Mouse (Mus musculus): ENCODE results near the gene Rpl26. TPM values are rescaled to one million over a fixed set of nuclear protein-coding genes. Genes with fewer than 3 reads are reported as not detected.

The Rpl26 gene
- polyA plus RNA-seq (2015; fragmentation: Nextera tagmentation; extraction: Ambion mirVana), result 1,181 and 1,252 TPM in 2 replicates

DNA sequence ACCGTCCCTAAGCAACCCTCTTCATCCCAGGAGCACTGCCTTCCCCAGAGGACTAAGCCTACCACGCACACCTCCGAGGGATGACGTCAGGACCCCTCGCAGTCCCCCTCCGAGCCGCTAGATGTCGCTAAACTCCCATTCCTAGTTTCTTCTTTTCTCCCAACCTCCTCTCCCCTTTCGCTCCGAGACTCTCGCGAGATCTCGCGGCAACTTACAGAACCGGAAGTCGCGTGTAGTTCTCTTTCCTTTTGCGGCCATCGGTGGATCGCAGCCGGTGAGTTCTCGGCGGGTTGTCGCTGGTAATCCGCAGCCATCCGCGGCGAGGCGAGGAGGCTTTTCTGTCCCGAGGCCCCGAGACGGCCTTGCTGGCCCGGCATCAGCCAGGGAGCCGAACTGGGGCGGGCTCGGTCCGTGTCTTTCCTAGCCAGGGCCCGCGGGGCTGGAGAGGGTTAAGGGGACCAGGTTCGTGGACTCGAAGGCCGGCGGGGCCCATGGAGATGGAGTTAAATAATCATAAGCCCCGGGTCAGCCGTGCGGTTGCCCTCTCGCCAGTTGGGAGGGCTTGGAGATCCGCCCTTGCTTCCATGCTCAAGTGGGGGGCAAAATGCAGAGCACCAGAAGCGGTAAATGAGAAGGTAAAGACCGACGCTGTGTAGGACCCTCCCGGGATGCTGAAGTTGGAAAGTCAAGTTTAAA, at the start of gene Rpl26:
Gene Rpl26, plus strand, starts transcription at position 233 of the 696 bp plus-strand sequence.
- Histone ChIP-seq H3K36me3 (peaks cover 38% of the 10 kb centered on the region), H3K4me1 (peaks cover 11% of the 10 kb centered on the region), H3K27me3 (peaks cover 7% of the 10 kb centered on the region), H3K4me3 (peak within 1 kb of the TSS; percentile 97), H3K27ac (peak within 1 kb of the TSS; percentile 94), H3K9me3 (no peaks in the 10 kb centered on the region), H3K4me2 (peak within 1 kb of the TSS; percentile 74), H3K9ac (peak within 1 kb of the TSS; percentile 100)
- ATAC-seq (ENCODE audit: insufficient number of reproducible peaks, insufficient read depth, low FRiP score, low TSS enrichment, low read depth), result peak; percentile 75
- under 1% methylated on average over 52 of the region's 52 CpGs for WGBS

DNA sequence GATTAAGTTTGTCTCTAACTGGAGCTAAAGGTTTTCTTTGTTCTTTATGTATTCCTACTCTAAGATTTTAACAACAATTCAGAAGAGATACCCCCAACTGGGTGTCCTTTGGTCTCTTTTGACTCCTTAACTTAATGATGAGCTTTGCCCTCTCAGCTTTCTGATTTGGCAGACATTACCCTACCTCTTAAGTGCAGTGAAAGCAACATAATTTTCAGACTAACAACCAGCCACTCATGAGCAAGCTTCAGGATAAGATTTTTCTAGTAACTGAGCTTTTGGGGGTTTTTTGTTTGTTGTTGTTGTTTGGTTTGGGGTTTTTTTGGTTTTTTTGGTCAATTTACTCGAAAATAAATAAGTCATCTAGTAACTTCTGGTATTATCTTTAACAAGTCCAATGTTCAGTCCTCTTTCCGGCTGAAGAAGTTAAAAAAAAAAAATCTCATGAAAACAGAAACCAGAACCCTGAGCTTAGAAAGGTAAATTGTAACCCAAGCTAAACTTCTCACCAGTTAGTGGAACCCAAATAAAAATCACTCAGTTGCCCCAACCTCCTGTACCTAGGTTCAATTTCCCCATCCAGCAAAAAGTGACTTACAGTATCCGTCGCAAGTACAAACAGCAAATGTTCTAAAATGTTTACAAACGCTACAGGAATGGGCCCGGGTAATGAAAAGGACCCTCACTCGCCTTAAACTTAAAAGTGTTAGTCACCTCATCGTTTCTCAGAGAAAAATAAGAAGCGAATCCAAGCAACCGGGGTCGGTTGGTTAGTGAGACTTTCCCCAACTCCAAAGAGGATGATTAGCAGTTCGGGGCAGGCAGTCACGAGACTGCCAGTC, 49.5 kb upstream of the Rpl26 start:
- H3K27ac ChIP-seq, result peak overlapping the region; percentile 99
- no peaks in the 10 kb centered on the region for H3K9me3 ChIP-seq
- no peaks in the 10 kb centered on the region for H3K36me3 ChIP-seq
- peak overlapping the region; percentile 96 for H3K4me3 ChIP-seq
- 3% methylated on average over 13 of the region's 13 CpGs for WGBS
- peak overlapping the region; percentile 74 for H3K4me2 ChIP-seq
- H3K9ac ChIP-seq, result peak overlapping the region; percentile 96
- no peaks in the 10 kb centered on the region for H3K27me3 ChIP-seq
- no peak for ATAC-seq (ENCODE audit: insufficient number of reproducible peaks, insufficient read depth, low FRiP score, low TSS enrichment, low read depth)
- peaks cover 26% of the 10 kb centered on the region for H3K4me1 ChIP-seq

DNA sequence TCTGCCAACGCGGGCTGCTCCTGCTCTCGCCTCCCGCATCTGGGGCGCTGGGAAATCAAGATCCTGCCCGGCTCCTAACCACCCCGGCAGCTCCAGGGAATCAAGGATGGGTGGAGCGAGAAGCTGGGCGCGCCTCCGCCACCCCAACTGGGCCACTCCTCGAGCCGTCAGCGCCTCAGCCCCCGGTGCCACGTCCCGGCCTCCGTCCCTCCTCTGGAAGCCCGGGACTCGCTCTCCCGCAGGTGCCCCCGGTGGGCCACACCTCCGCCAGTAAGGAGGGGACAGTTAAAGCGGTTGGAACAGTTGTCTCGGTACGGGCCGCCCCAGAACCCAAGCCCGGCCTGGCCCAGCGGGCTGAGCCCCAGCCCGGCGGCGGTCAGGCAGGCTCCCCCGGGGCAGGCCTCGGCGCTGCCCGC, 48.9 kb upstream of the Rpl26 start:
- Histone ChIP-seq H3K27me3 (no peaks in the 10 kb centered on the region), H3K4me1 (peaks cover 26% of the 10 kb centered on the region), H3K27ac (peak overlapping the region; percentile 99), H3K9me3 (no peaks in the 10 kb centered on the region), H3K36me3 (no peaks in the 10 kb centered on the region), H3K9ac (peak overlapping the region; percentile 96), H3K4me2 (peak overlapping the region; percentile 74), H3K4me3 (peak overlapping the region; percentile 96)
- ATAC-seq (ENCODE audit: insufficient number of reproducible peaks, insufficient read depth, low FRiP score, low TSS enrichment, low read depth), result peak; percentile 52; the same call in 1 of the 2 replicates
- under 1% methylated on average over 36 of the region's 36 CpGs for WGBS

DNA sequence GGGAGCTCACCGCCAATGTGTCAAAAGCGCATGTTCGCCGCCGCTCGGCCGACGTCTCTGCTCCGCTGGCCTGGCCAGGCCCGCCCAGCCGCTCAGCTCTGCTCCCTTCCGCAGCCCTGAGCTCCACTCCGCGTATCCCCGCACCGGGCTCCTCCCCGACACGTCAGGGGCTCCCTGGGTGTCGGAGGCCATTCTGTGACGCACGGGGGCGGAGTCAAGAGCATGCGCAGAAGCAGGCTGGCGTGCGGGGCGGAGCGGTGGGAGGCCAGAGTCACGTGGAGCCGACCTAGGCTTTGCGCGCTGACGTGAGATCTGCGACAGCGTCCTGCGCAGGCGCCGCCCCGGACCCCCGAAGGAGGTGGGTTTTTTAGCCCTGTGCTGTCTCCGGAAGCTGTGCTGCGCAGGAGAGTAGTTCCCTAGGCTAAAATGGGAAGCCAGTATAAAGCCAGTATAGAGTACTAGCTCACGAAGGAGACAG, 48.4 kb upstream of the Rpl26 start:
- 1% methylated on average over 41 of the region's 42 CpGs for WGBS
- ATAC-seq (ENCODE audit: insufficient number of reproducible peaks, insufficient read depth, low FRiP score, low TSS enrichment, low read depth), result peak; percentile 99

DNA sequence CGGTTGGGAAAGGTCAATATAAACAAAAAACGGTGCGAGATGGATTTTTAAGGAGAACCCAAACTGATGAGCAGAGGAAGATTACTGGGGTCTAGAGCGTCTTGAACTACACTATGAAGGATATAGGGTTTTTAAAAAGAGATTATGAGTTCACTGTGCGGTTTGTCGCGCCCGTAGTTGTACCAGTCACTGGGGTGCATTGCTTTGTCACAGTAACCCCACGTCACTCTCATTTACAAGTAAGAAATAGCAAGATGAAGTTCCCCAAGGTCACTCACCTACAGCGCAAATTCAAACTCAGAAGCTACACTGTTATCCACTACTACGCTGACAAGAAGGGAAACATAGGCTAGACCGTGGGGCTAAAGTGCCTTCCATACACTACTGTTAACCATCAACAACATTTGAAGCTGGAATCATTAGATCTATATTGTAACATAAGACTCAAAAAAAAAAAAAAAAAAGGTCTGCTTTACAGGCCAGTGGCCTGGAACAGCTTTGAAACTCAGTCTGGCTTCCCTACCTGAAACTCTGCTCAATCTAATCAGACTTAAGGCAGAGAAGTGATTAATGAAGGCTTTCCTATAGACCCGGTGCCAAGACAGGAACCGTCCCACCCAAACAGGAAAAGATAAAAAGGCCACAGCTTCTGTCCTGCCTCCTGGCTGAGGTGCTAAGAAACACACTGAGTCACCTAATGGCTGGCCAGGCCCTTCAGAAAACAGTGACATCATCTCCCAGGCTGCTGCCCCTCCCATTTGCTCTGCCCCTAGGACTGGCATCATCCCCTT, 47.6 kb upstream of the Rpl26 start:
- no peaks in the 10 kb centered on the region for H3K36me3 ChIP-seq
- 47% methylated on average over 14 of the region's 14 CpGs for WGBS
- no peaks in the 10 kb centered on the region; the same call in 1 of the 2 replicates for H3K27me3 ChIP-seq
- H3K9me3 ChIP-seq, result no peaks in the 10 kb centered on the region
- no peak for ATAC-seq (ENCODE audit: insufficient number of reproducible peaks, insufficient read depth, low FRiP score, low TSS enrichment, low read depth)
- peak overlapping the region; percentile 74 for H3K4me2 ChIP-seq
- H3K4me1 ChIP-seq, result peaks cover 26% of the 10 kb centered on the region
- H3K27ac ChIP-seq, result peak overlapping the region; percentile 99
- peak overlapping the region; percentile 66 for H3K9ac ChIP-seq
- peak overlapping the region; percentile 96 for H3K4me3 ChIP-seq

More for the DNA sequence above, 48.4 kb upstream of the Rpl26 start:
- no peaks in the 10 kb centered on the region for H3K36me3 ChIP-seq
- H3K4me2 ChIP-seq, result peak overlapping the region; percentile 74
- peak overlapping the region; percentile 96 for H3K9ac ChIP-seq
- no peaks in the 10 kb centered on the region for H3K27me3 ChIP-seq
- H3K4me3 ChIP-seq, result peak overlapping the region; percentile 96
- no peaks in the 10 kb centered on the region for H3K9me3 ChIP-seq
- H3K4me1 ChIP-seq, result peaks cover 26% of the 10 kb centered on the region
- peak overlapping the region; percentile 99 for H3K27ac ChIP-seq

DNA sequence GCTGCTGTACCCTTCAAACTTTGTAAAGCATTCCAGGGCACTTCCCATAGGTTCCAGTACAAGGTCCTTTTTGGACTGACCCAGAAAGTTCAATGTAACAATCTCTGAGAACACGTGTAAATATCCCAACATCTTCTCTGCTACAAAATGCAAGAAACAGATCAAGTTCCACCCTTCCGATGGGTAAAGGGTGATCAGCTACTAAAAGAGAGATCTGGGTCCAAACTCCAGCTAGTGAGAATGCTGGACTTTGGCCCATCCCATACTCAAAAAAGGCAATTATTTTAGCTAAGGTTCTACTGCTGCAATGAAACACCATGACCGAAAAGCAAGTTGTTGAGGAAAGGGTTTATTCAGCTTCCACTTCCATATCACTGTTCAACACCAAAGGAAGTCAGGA, 46.8 kb upstream of the Rpl26 start:
- H3K4me2 ChIP-seq, result 0 out of 2 replicates have a peak overlapping the region, but pooled peaks have one; percentile 7
- peaks cover 23% of the 10 kb centered on the region for H3K4me1 ChIP-seq
- no peak overlapping the region for H3K4me3 ChIP-seq
- H3K36me3 ChIP-seq, result no peaks in the 10 kb centered on the region
- no peak for ATAC-seq (ENCODE audit: insufficient number of reproducible peaks, insufficient read depth, low FRiP score, low TSS enrichment, low read depth)
- H3K27ac ChIP-seq, result no peak overlapping the region
- H3K9ac ChIP-seq, result no peak overlapping the region
- 91% methylated on average over 3 of the region's 3 CpGs for WGBS
- H3K27me3 ChIP-seq, result no peaks in the 10 kb centered on the region; the same call in 1 of the 2 replicates
- H3K9me3 ChIP-seq, result no peaks in the 10 kb centered on the region

DNA sequence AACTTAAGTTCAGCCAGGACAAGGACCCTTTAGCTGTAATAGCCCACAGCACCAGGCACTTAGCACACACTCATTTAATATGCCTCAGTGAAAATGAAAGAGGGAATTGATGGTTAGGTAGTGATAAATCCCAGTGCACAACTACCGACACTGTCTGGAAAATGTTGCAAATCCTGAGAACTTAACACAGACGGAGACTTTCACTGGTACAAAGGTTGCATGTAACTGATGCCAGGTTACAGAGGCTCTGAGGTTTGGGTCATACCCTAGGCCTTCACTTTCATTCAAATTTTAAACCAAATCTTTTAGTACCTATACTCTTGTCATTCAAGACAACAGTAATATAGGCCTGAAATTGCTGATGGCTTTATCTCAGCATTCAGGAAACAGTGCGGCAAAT, 44.1 kb upstream of the Rpl26 start:
- WGBS, result 83% methylated on average over 3 of the region's 3 CpGs
- Histone ChIP-seq H3K27ac (no peak overlapping the region), H3K4me1 (peaks cover 7% of the 10 kb centered on the region), H3K9me3 (no peaks in the 10 kb centered on the region), H3K36me3 (no peaks in the 10 kb centered on the region), H3K4me3 (no peak overlapping the region), H3K9ac (no peak overlapping the region), H3K4me2 (no peak overlapping the region), H3K27me3 (no peaks in the 10 kb centered on the region; the same call in 1 of the 2 replicates)
- ATAC-seq (ENCODE audit: insufficient number of reproducible peaks, insufficient read depth, low FRiP score, low TSS enrichment, low read depth), result no peak

DNA sequence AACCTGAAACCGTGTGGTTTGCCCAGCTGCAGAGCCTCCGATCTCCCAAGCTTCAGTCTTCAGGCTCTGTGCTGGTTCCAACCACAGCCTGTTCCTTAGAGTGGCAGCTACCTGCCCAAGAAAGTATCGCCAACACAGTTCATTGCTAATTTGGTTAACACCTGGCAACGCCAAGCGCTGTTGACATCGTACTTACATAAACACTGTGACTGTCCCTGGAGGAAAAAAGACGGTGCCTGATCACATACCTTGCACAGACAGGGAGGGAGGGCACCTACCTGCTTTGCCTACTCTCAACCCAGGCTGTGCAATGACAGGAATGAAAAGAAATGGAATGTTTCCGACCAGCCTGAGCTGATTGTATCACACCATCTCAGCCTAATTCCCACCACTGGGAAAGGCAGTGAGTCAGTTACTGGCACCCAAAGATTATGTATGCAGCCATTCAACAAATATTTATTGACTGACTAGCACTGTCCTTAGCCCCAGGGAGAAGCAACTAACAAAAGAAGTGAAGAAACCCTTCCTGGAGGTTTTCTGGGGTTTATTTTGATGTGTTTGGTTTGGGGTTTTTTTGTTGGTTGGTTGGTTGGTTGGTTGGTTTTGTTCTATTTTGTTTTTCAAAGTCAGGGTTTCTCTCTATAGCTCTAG, 41.3 kb upstream of the Rpl26 start:
- H3K4me3 ChIP-seq, result no peak overlapping the region
- no peaks in the 10 kb centered on the region for H3K36me3 ChIP-seq
- H3K4me1 ChIP-seq, result no peaks in the 10 kb centered on the region
- H3K4me2 ChIP-seq, result no peak overlapping the region
- no peak for ATAC-seq (ENCODE audit: insufficient number of reproducible peaks, insufficient read depth, low FRiP score, low TSS enrichment, low read depth)
- no peaks in the 10 kb centered on the region; the same call in 1 of the 2 replicates for H3K27me3 ChIP-seq
- WGBS, result 79% methylated on average over 8 of the region's 8 CpGs
- no peak overlapping the region for H3K9ac ChIP-seq
- H3K9me3 ChIP-seq, result no peaks in the 10 kb centered on the region
- H3K27ac ChIP-seq, result no peak overlapping the region

DNA sequence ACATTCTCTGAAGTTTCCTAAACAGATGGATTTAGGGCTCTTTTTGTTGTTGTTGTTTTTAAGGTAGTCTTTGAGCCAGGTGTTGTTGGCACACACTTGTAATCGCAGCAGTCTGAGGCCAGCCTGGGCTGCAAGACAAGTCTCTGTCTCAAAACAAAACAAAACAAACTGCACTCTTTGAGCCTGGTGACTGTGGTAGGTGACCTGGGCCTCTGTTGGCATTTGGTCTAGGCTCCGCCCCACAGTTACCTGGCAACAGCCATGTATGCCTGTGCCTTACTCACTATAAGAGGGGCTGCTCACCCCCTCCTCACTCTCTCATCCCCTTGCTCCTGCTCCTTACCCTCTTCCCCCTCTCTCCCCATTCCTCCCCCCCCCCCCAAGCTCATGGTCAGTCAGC, 39.1 kb upstream of the Rpl26 start:
- H3K27me3 ChIP-seq, result no peaks in the 10 kb centered on the region; the same call in 1 of the 2 replicates
- H3K4me3 ChIP-seq, result no peak overlapping the region
- H3K36me3 ChIP-seq, result no peaks in the 10 kb centered on the region
- H3K9ac ChIP-seq, result no peak overlapping the region
- no peak overlapping the region for H3K4me2 ChIP-seq
- no peaks in the 10 kb centered on the region for H3K9me3 ChIP-seq
- no peak overlapping the region for H3K27ac ChIP-seq
- H3K4me1 ChIP-seq, result no peaks in the 10 kb centered on the region
- ATAC-seq (ENCODE audit: insufficient number of reproducible peaks, insufficient read depth, low FRiP score, low TSS enrichment, low read depth), result no peak
- 70% methylated on average over 2 of the region's 2 CpGs for WGBS

DNA sequence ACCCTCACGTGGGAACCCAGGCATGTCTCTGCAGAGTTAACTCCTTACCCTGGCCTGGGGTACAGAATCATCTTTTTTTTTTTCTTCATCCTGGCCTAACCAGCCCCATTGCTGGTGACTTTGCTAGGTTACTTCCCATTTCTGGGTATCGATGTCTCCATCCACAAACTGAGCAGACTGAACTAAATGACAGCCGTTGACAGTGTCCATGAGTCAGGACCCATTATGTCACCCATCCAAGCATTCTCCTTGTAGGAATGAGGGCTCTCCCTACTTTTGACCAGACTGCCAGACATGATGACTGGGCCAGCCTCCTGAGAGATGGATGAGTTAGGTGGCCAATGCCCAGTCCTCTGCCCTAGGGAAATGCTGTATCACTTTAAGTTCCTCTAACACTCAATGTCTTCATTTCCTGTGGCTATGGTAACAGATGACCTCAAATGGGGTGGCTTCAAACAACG, 37.7 kb upstream of the Rpl26 start:
- H3K36me3 ChIP-seq, result no peaks in the 10 kb centered on the region
- 65% methylated on average over 4 of the region's 4 CpGs for WGBS
- no peak overlapping the region for H3K27ac ChIP-seq
- no peak overlapping the region for H3K9ac ChIP-seq
- H3K4me1 ChIP-seq, result no peaks in the 10 kb centered on the region
- no peak overlapping the region for H3K4me2 ChIP-seq
- no peak for ATAC-seq (ENCODE audit: insufficient number of reproducible peaks, insufficient read depth, low FRiP score, low TSS enrichment, low read depth)
- no peaks in the 10 kb centered on the region for H3K9me3 ChIP-seq
- no peak overlapping the region for H3K4me3 ChIP-seq
- H3K27me3 ChIP-seq, result no peaks in the 10 kb centered on the region; the same call in 1 of the 2 replicates

Data from embryonic facial prominence, embryonic 13.5 days (tissue).